Mouse (Mus musculus): ENCODE results near the gene Mtfp1. TPM values are rescaled to one million over a fixed set of nuclear protein-coding genes. Genes with fewer than 3 reads are reported as not detected.
"Not testable (repeated sequence)": the region's sequence is repeated elsewhere in the genome, so short reads cannot be mapped to it uniquely, and the experiment has no call there.

Gene Mtfp1
- polyA plus RNA-seq (2011; ENCODE audit: insufficient read length, low read depth, missing spikeins): 0.49 and 1.6 TPM in 2 replicates

- no peak; the same call in 1 of the 2 replicates for TF ChIP-seq POLR2A (IDR thresholded peaks at IDR 0.05; ENCODE audit: low read depth, low read length)
- peak; percentile 19; the same call in 1 of the 2 replicates for TF ChIP-seq CTCF (IDR thresholded peaks at IDR 0.05; ENCODE audit: borderline replicate concordance, insufficient read depth, low read length)
- Histone ChIP-seq H3K4me3 (ENCODE audit: insufficient read depth, low read length) (peak within 1 kb of the TSS; percentile 44), H3K4me1 (ENCODE audit: control insufficient read depth, insufficient read depth, low read length) (peaks cover 2% of the 10 kb centered on the region; the same call in 1 of the 2 replicates), H3K27ac (ENCODE audit: insufficient read depth, low read length) (peak within 1 kb of the TSS; percentile 37)
Observed at GRCm38 (mm10) chr11:4095171-4096053, at the start of gene Mtfp1. Mtfp1 (minus strand) TSS chr11:4095445.

DNA sequence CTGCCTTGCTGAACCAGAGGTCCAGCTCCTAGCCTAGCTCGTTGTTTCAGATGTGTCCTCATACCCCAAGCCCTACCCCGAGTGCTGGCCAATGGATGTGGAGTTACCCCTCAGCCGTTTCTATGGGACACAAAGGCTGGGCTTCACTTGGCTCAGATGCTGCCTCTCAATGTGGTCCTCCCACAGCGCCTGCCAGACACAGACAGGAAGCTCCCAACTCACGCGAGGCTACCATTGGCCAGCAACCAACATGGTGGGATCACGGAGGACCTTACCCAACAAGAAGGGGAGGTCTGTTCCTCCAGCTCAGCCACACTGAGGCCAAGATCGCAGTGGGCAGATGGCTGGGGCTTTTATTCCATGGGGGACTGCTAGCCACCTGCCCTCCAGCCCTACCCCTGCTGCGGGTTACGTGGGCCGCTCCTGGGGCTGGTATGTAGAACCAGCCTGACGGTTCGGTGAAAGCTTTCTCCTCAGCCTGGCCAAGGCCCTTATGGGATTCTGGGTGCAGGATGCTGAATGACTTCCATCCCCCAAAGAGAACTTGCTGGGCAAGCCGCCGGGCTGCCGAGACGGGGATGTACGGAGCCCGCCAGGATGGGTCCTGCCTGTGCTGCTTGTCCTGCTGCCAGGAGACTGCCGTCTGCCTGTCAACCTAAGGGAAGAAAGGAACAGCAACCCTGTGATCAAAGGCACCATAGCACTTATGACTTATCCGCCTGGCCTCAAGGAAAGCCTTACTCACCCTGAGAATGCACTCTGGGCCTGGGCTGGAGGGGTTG lies 48.2 kb upstream of the Mtfp1 start:
- TF ChIP-seq POLR2A (IDR thresholded peaks at IDR 0.05; ENCODE audit: low read depth, low read length) (no peak), CTCF (IDR thresholded peaks at IDR 0.05; ENCODE audit: borderline replicate concordance, insufficient read depth, low read length) (no peak)
- Histone ChIP-seq H3K4me1 (ENCODE audit: control insufficient read depth, insufficient read depth, low read length) (no peaks in the 10 kb centered on the region), H3K4me3 (ENCODE audit: insufficient read depth, low read length) (no peak overlapping the region), H3K27ac (ENCODE audit: insufficient read depth, low read length) (no peak overlapping the region)

GRCm38 (mm10) chr11:4142352-4142751 lies 47.1 kb upstream of the Mtfp1 start:
- H3K4me1 ChIP-seq (ENCODE audit: control insufficient read depth, insufficient read depth, low read length): no peaks in the 10 kb centered on the region
- H3K4me3 ChIP-seq (ENCODE audit: insufficient read depth, low read length): no peak overlapping the region
- no peak overlapping the region for H3K27ac ChIP-seq (ENCODE audit: insufficient read depth, low read length)
- TF ChIP-seq POLR2A (IDR thresholded peaks at IDR 0.05; ENCODE audit: low read depth, low read length) (no peak), CTCF (IDR thresholded peaks at IDR 0.05; ENCODE audit: borderline replicate concordance, insufficient read depth, low read length) (no peak)

GRCm38 (mm10) chr11:4141505-4141904 lies 46.3 kb upstream of the Mtfp1 start:
- Histone ChIP-seq H3K4me3 (ENCODE audit: insufficient read depth, low read length) (no peak overlapping the region), H3K27ac (ENCODE audit: insufficient read depth, low read length) (no peak overlapping the region), H3K4me1 (ENCODE audit: control insufficient read depth, insufficient read depth, low read length) (peaks cover 2% of the 10 kb centered on the region; the same call in 1 of the 2 replicates)
- TF ChIP-seq POLR2A (IDR thresholded peaks at IDR 0.05; ENCODE audit: low read depth, low read length): no peak
- no peak for TF ChIP-seq CTCF (IDR thresholded peaks at IDR 0.05; ENCODE audit: borderline replicate concordance, insufficient read depth, low read length)

GRCm38 (mm10) chr11:4138964-4139363 lies 43.7 kb upstream of the Mtfp1 start:
- no peak overlapping the region for H3K27ac ChIP-seq (ENCODE audit: insufficient read depth, low read length)
- H3K4me3 ChIP-seq (ENCODE audit: insufficient read depth, low read length): no peak overlapping the region
- no peak for TF ChIP-seq CTCF (IDR thresholded peaks at IDR 0.05; ENCODE audit: borderline replicate concordance, insufficient read depth, low read length)
- no peak for TF ChIP-seq POLR2A (IDR thresholded peaks at IDR 0.05; ENCODE audit: low read depth, low read length)
- H3K4me1 ChIP-seq (ENCODE audit: control insufficient read depth, insufficient read depth, low read length): peaks cover 5% of the 10 kb centered on the region; the same call in 1 of the 2 replicates

- TF ChIP-seq CTCF (IDR thresholded peaks at IDR 0.05; ENCODE audit: borderline replicate concordance, insufficient read depth, low read length) (peak; percentile 42; the same call in 1 of the 2 replicates), POLR2A (IDR thresholded peaks at IDR 0.05; ENCODE audit: low read depth, low read length) (peak; percentile 91)
- H3K27ac ChIP-seq (ENCODE audit: insufficient read depth, low read length): peak within 1 kb of the TSS; percentile 69
- peak within 1 kb of the TSS; percentile 60 for H3K4me3 ChIP-seq (ENCODE audit: insufficient read depth, low read length)
- H3K4me1 ChIP-seq (ENCODE audit: control insufficient read depth, insufficient read depth, low read length): peaks cover 5% of the 10 kb centered on the region; the same call in 1 of the 2 replicates
Observed at GRCm38 (mm10) chr11:4134986-4135935, 40.0 kb upstream of the Mtfp1 start, which contains the start of gene Rnf215. Rnf215 (plus strand) TSS chr11:4135202.

- no peak for TF ChIP-seq CTCF (IDR thresholded peaks at IDR 0.05; ENCODE audit: borderline replicate concordance, insufficient read depth, low read length)
- TF ChIP-seq POLR2A (IDR thresholded peaks at IDR 0.05; ENCODE audit: low read depth, low read length): no peak
- H3K27ac ChIP-seq (ENCODE audit: insufficient read depth, low read length): no peak overlapping the region
- no peak overlapping the region for H3K4me3 ChIP-seq (ENCODE audit: insufficient read depth, low read length)
- peaks cover 5% of the 10 kb centered on the region; the same call in 1 of the 2 replicates for H3K4me1 ChIP-seq (ENCODE audit: control insufficient read depth, insufficient read depth, low read length)
Observed at GRCm38 (mm10) chr11:4134400-4134799, 39.2 kb upstream of the Mtfp1 start.

DNA sequence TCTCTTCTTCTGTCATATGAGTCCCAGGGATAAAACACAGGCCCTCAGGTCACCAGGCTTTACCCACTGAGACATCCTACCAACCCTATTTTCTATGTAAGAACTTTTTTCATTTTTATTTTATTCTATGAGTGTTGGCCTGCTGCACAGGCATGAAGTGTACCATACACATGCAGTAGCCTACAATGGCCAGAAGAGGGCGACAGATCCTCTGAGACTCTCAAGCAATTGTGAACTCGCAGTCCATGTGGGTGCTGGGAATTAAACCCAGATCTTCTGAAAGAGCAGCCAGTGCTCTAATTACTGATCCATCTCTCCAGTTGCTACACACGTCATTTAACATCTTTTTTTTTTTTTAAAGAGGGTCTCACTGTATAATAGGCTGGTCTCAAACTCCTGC lies 38.2 kb upstream of the Mtfp1 start:
- Histone ChIP-seq H3K27ac (ENCODE audit: insufficient read depth, low read length) (no peak overlapping the region), H3K4me3 (ENCODE audit: insufficient read depth, low read length) (no peak overlapping the region), H3K4me1 (ENCODE audit: control insufficient read depth, insufficient read depth, low read length) (peaks cover 5% of the 10 kb centered on the region; the same call in 1 of the 2 replicates)
- TF ChIP-seq POLR2A (IDR thresholded peaks at IDR 0.05; ENCODE audit: low read depth, low read length) (no peak), CTCF (IDR thresholded peaks at IDR 0.05; ENCODE audit: borderline replicate concordance, insufficient read depth, low read length) (no peak)

GRCm38 (mm10) chr11:4128461-4128860 lies 33.2 kb upstream of the Mtfp1 start:
- H3K4me1 ChIP-seq (ENCODE audit: control insufficient read depth, insufficient read depth, low read length); H3K27ac ChIP-seq (ENCODE audit: insufficient read depth, low read length); H3K4me3 ChIP-seq (ENCODE audit: insufficient read depth, low read length): not testable (repeated sequence)
